Mouse (Mus musculus): ENCODE results near the gene Gm21887. TPM values are rescaled to one million over a fixed set of nuclear protein-coding genes. Genes with fewer than 3 reads are reported as not detected.
"Not testable (repeated sequence)": the region's sequence is repeated elsewhere in the genome, so short reads cannot be mapped to it uniquely, and the experiment has no call there.

Gene Gm21887
- polyA plus RNA-seq, 1 experiment from 2014 or later = 306 TPM

DNA sequence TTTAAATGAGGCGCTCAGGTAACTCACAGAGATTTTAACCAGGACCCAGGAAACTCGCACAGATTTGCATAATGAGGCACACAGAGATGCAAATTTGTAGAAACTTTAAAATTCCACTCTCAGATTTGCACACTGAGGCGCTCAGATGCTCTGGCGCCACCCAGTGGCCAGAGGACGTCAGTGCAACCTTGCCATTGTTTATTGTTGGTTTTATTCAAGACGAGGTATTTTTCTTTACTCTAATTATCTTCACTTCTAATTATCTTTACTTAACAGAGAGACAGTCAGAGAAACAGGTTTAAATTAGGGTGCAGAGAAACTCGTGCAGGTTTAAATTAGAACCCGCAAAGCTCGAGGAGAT is 11.2 kb downstream of the Gm21887 start:
- H3K4me1 ChIP-seq (replicated peaks; ENCODE audit: control insufficient read depth, insufficient read depth, low read length); H3K9ac ChIP-seq (ENCODE audit: low read depth, low read length); H3K27ac ChIP-seq (ENCODE audit: low read depth, low read length); H3K4me3 ChIP-seq (ENCODE audit: low read depth, low read length); ATAC-seq (replicated peaks; ENCODE audit: low FRiP score); H3K4me2 ChIP-seq; H3K27me3 ChIP-seq (replicated peaks; ENCODE audit: control insufficient read depth, insufficient read depth, low read length): not testable (repeated sequence)
- 51% methylated on average over 9 of the region's 9 CpGs for WGBS
- peaks cover 32% of the 10 kb centered on the region for H3K9me3 ChIP-seq (ENCODE audit: control insufficient read depth, low read length)
- H3K36me3 ChIP-seq (ENCODE audit: control insufficient read depth, insufficient read depth, low read length) = peaks cover 36% of the 10 kb centered on the region
- DNase-seq (ENCODE audit: low spot score) = peak; percentile 72

DNA sequence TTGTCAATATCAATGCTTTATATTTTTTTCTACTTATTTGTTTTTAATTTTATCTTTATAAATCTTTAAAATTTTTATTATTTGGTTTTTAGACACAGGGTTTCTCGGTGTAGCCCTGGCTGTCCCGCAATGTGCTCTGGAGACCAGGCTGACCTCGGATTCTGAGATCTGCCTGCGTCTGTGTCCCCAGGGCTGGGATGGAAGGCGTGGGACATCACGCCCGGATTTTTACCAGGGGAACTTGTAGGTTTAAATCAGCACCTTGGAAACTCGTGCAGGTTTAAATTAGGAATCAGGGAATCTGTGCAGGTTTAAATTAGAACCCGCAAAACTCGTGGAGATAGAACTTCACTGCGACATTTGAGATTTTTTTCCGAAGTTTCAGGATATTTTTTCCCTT is 11.7 kb downstream of the Gm21887 start:
- H3K9me3 ChIP-seq (ENCODE audit: control insufficient read depth, low read length) = peaks cover 32% of the 10 kb centered on the region
- H3K9ac ChIP-seq (ENCODE audit: low read depth, low read length); H3K4me3 ChIP-seq (ENCODE audit: low read depth, low read length); H3K4me2 ChIP-seq; ATAC-seq (replicated peaks; ENCODE audit: low FRiP score); H3K4me1 ChIP-seq (replicated peaks; ENCODE audit: control insufficient read depth, insufficient read depth, low read length); H3K27ac ChIP-seq (ENCODE audit: low read depth, low read length); H3K27me3 ChIP-seq (replicated peaks; ENCODE audit: control insufficient read depth, insufficient read depth, low read length): not testable (repeated sequence)
- H3K36me3 ChIP-seq (ENCODE audit: control insufficient read depth, insufficient read depth, low read length) = peaks cover 36% of the 10 kb centered on the region
- peak; percentile 37 for DNase-seq (ENCODE audit: low spot score)
- WGBS = 77% methylated on average over 12 of the region's 12 CpGs

DNA sequence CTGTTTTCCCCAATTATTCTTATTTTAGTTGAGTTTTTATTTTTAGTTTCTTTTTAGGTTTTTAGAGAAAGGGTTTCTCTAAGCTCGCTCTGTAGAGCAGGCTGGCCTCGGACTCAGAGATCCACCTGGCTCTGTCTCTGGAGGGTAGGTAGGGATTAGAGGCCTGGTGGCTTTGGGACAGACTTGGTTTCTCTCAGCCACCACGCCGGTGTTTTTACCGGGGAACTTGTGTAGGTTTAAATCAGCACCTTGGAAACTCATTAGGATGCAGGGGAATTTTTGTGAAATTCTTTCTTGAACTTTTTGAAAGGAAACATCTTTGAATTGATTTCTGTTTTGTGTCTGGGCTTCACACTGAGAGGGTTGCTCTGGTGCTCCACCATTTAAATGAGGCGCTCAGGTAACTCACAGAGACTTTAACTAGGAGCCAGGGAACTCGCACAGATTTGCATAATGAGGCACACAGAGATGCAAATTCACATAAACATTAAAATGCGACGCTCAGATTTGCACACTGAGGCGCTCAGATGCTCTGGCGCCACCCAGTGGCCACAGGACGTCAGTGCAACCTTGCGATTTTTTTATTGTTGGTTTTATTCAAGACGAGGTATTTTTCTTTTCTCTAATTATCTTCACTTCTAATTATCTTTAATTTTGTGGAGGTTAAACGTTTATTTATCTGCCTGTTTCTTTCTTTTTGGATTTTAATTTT is 12.4 kb downstream of the Gm21887 start:
- 52% methylated on average over 15 of the region's 15 CpGs for WGBS
- H3K27me3 ChIP-seq (replicated peaks; ENCODE audit: control insufficient read depth, insufficient read depth, low read length); H3K4me1 ChIP-seq (replicated peaks; ENCODE audit: control insufficient read depth, insufficient read depth, low read length); H3K9ac ChIP-seq (ENCODE audit: low read depth, low read length); H3K4me2 ChIP-seq; H3K27ac ChIP-seq (ENCODE audit: low read depth, low read length); H3K4me3 ChIP-seq (ENCODE audit: low read depth, low read length); ATAC-seq (replicated peaks; ENCODE audit: low FRiP score): not testable (repeated sequence)
- DNase-seq (ENCODE audit: low spot score) = peak; percentile 80
- Histone ChIP-seq H3K9me3 (ENCODE audit: control insufficient read depth, low read length) (peaks cover 32% of the 10 kb centered on the region), H3K36me3 (ENCODE audit: control insufficient read depth, insufficient read depth, low read length) (peaks cover 36% of the 10 kb centered on the region)

Other genes with a start within 250 kb of the Gm21887 start
- not detected in 2 replicates for gene 4933400A11Rik, start 230.0 kb upstream of the Gm21887 start, polyA plus RNA-seq (2014; fragmentation: Nextera tagmentation; extraction: Ambion mirVana)